Mouse (Mus musculus): Measurements from ENCODE around the gene Nt5dc1.
"Not testable (repeated sequence)": the region's sequence is repeated elsewhere in the genome, so short reads cannot be mapped to it uniquely, and the experiment has no call there.

- TF ChIP-seq CTCF (IDR thresholded peaks at IDR 0.05; ENCODE audit: insufficient read depth, low read length); POLR2A (IDR thresholded peaks at IDR 0.05; ENCODE audit: borderline replicate concordance, extremely low read depth, low read depth, low read length): not testable (repeated sequence)
These were observed 15.8 kb upstream of the Nt5dc1 start for GRCm38 (mm10) chr10:34434191-34434590.

All from lung, adult 2 months (tissue).